Mouse (Mus musculus): ENCODE results near the gene Spin2f.
"Not testable (repeated sequence)": the region's sequence is repeated elsewhere in the genome, so short reads cannot be mapped to it uniquely, and the experiment has no call there.

Gene Spin2f

GRCm38 (mm10) chrX:31253594-31253993, at the start of gene Spin2f:
Spin2f (plus strand) TSS chrX:31253894.
- not testable (repeated sequence) for DNase-seq (ENCODE audit: low spot score in 2 of 2)

GRCm38 (mm10) chrX:31212136-31212535, 41.6 kb upstream of the Spin2f start:
- DNase-seq (ENCODE audit: low spot score in 2 of 2) = not testable (repeated sequence)

GRCm38 (mm10) chrX:31223536-31223935, 30.2 kb upstream of the Spin2f start:
- DNase-seq (ENCODE audit: low spot score in 2 of 2) = not testable (repeated sequence)

- not testable (repeated sequence) for DNase-seq (ENCODE audit: low spot score in 2 of 2)
These were observed 18.6 kb upstream of the Spin2f start for GRCm38 (mm10) chrX:31235088-31235487.

- DNase-seq (ENCODE audit: low spot score in 2 of 2) = not testable (repeated sequence)
These were observed 11.9 kb upstream of the Spin2f start for GRCm38 (mm10) chrX:31241754-31242153.
